Mouse (Mus musculus) thymus, postnatal 14 days (tissue): Measurements from ENCODE around the gene Fam241a.

Source experiments
- DNase-seq: peaks from one replicate; pipeline ENCODE4 v3.0.0; 2021

The Fam241a gene

DNA sequence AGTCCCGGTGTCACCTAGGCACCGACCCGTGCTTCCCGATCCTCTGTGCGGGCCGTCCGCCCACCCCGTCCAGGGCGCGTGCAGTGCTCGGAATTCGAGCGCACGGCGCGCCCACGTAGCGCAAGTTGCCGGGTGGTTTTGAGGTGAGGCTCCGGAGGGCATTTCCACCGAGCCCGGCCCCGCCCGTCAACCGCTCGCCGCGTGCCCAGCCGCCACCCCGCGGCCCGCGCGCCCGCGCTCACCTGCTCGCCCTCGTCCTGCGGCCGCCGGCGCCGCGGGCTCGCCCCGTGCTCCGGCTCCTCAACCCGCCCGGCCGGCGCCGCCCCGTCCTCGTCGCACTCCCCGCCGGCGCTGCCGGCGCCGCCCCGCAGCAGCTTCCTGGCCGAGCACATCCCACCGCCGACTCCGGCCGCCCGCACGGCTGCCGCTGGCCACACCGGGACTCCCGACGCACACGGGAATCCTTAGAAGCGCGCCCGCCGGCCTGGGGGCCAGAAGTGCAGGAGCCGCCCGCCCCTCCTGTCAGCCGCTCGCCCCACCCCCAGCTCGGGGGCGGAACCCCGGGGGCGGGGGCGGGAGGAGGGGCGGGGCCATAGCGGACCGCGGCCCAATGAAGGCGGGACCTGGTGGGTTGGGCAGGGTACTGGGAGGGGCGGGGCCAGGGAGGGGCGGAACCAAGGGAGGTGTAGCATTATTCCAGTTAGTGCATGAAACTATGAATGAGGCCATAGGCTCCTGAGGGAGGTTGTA, at the start of gene Fam241a:
Gene Fam241a (minus strand): TSS at position 533 of the 750 bp plus-strand sequence.
- DNase-seq: peak; percentile 92

- DNase-seq: no peak
Observed at GRCm38 (mm10) chr3:127932453-127932852, 36.3 kb upstream of the Fam241a start.

DNA sequence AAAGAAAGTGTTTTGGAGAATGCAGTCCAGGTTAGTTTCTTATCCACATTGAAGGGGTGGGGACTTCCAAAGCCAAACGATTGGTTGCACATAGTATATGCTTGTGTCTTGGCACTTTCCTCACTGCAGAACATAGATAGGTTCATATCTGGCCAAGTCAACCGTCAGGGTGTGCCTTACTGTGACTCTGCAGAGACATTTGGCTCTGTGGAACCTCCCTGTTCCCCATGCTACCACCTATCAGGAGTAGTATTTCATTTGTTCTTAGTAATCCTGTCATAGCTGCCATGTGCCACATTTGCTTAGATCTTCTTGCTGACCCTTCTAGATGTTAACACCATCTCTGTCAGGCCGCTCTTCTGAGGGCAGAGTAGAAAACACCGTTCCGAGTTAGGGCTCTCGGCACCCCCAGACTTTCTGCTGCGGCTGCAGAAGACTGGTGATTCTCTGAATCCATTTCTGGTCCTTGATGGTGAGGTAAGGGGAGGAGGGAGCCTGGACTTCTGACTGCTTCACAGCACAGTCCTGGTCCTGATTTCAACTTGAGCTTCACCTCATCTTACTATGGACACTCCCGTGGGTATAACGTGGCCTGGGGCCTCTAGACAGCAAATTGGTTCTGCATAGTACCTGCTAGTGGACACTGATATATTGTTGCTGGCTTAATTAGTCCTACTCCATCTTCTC, 34.3 kb upstream of the Fam241a start:
- no peak for DNase-seq

GRCm38 (mm10) chr3:127929921-127930320, 33.8 kb upstream of the Fam241a start:
- DNase-seq: no peak

DNA sequence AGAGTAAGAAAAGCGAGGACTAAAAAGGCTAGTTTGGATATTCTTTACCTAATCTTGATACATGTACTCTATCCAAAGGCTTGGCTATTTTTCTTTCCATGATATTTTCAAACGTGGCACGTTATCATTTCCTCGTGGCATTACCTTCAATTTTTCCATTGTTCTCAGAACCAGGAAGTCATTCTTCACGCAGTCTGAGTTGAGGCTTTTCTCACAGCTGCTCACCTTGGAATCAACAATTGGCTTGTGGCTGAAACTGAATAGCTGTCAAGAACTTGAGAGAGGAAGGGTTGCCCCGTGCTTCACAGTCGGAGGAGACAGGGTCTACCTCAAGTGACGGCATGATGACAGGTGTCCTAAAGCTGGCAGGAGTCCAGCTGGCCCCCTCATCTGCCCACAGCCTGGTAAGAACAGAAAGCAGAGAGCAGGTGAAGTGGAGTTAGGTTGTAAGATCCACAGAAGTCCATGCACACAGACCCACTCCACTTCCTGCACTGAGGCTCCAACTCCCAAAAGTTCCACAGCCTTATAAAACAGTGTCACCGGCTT, 30.6 kb upstream of the Fam241a start:
- no peak for DNase-seq

- peak; percentile 35 for DNase-seq
Observed at GRCm38 (mm10) chr3:127924464-127924863, 28.3 kb upstream of the Fam241a start.

DNA sequence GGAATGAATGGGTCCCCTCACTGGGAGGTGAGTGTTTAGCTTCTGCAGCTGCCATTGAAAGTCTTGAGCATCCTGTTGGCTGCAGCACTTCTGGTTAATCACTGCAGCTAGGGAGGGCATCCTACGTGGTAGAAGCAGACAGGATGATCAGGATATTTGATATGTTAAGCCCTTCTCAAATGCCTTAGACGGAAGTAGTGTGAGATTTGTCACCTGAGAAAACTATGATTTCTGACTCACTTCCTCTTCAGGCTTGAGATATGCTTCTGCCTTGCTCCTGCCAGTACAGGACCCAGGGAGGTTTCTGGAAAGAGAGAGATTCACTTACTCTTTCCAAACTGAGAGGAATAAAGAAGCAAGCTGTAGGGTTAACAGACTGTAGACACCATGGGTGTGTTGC, 27.1 kb upstream of the Fam241a start:
- DNase-seq: no peak

DNA sequence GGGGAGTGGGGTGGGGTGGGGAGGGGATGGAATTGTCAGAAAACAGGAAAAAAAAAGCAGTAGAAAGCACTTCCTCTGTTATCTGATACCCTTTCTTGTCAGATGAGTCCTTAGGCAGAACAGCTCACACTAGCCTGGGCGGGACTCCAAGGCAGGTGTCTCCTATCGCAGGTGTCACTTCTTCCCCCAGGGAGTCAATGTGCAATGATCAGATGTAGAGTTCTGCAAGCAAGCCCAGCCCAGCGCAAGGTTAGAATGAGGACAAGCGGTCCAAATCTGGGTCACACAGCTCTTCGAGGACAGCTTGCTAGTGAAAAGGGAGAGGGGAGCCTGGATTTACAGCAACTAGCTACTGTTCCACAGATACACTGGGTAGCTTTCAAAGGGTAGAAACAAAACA, 26.0 kb upstream of the Fam241a start:
- peak; percentile 37 for DNase-seq

GRCm38 (mm10) chr3:127917999-127918661, 22.0 kb upstream of the Fam241a start:
- no peak for DNase-seq

DNA sequence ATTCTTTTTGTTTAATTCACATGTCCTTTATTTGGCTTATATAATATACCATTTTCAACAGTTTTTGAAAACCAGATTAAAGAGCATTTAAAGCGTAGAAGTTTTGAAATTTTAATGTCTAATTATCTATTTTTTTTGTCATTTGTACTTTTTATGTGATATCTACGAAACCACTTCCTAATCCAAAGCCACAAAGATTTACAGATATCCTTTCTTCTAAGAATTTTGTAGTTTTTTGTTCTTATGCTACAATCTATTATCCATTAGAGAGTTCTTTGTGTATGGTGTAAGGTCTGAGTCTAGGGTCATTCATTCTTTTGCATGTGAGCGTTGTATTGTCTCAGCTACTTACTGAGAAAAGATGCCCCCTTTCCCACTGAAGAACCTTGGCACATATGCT, 21.4 kb upstream of the Fam241a start:
- DNase-seq: no peak

GRCm38 (mm10) chr3:127915656-127916334, 19.7 kb upstream of the Fam241a start:
- no peak for DNase-seq

DNA sequence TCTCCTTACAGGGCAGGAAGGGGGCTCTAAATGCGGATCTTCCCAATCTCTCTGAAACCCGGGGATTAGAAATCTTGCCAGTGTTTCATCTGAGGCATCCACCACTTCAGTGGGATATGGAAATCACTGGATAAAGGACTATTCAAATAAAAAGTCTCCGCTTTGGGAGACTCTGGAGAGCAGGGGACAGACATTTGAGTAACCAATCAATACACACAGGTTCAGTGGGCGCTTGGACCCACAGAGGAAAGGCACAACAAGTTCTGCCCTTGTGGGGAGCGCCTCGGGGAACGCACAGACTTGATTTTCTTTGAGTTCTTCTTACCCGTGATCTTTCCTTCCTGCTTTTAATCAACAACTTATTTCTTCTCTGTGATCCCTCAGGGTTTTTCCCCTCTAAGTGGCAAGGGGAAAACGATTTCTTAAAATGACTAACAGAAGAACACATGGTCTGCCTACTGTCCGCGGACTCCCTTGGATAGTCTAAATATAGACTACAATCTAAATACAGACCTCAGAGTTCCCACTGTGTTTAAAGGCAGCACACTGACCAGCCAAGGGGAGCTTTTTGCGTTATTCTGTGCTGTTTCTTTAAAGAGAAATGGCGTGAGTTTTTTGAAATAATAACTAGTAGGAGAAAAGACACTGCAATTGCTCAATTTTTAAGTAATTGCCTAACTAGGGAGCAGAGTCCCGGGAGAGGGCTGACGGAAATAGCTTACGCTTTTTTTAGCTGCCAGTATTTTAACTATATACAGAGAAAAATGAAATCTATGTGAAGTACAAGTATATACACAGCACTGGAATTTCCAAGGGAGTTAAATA, 18.0 kb upstream of the Fam241a start:
- no peak for DNase-seq

GRCm38 (mm10) chr3:127909941-127910340, 13.8 kb upstream of the Fam241a start:
- no peak for DNase-seq

GRCm38 (mm10) chr3:127894981-127895779, 944 bp downstream of the Fam241a start:
- no peak for DNase-seq

DNA sequence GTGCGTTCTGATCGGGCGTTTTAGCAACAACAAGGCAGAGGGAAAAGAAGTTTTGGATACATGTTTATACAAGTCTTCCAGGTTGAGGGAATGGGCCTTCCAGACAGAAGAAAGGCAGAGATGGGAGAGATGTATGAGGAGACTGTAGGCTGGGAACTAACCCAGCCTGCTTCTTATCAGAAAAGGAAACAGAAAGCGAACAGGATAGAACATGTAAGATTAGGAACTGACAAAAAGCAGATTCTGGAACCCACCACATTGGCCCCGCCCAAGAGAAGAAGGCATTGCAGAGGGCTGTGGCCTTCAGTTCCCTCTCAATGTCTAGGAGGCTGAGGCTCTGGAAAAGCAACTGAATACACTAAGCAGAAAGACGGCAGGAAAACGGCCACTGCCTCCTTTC, 2.2 kb downstream of the Fam241a start:
- DNase-seq: peak; percentile 14

DNA sequence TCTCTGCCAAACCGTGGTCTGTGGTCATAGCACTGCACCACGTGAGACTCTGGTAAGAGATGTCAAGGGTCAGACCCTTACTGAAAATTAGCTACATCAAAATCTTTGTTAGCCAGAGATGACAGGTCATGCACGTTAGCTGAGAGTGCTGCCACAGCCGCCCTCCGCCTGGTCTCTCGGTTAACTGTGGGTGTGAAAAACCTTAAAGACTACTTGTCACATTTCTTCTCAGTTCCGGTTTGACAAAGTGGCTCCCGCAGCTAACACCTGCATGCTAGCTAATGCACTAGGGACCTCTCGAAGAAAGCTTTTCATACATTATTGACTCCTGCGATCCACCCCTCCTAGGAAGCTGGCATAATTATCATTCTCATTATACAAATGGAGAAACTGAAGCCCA, 4.2 kb downstream of the Fam241a start:
- DNase-seq: peak; percentile 34

- no peak for DNase-seq
Observed at GRCm38 (mm10) chr3:127890008-127890407, 6.1 kb downstream of the Fam241a start.

- DNase-seq: no peak
Observed at GRCm38 (mm10) chr3:127889570-127889969, 6.6 kb downstream of the Fam241a start.

GRCm38 (mm10) chr3:127881684-127882083, 14.4 kb downstream of the Fam241a start:
- no peak for DNase-seq

DNA sequence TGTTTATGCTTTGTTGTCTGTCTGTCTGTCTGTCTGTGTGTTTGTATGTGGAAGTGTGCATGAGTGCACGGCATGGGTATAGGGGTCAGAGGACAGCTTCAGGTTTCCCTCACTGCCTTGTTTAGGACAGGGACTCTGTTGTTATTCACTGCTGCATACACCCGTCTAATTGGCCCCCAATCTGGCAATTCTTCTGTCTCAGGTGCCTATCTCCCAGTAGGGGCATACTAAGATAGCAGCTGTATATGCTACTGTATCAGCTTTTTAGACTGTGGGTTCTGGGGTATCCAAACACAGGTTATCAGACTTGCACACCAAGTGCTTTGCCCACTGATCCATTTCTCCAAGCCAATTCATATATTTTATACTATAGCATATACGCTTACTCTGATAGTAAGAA, 16.2 kb downstream of the Fam241a start:
- no peak for DNase-seq

DNA sequence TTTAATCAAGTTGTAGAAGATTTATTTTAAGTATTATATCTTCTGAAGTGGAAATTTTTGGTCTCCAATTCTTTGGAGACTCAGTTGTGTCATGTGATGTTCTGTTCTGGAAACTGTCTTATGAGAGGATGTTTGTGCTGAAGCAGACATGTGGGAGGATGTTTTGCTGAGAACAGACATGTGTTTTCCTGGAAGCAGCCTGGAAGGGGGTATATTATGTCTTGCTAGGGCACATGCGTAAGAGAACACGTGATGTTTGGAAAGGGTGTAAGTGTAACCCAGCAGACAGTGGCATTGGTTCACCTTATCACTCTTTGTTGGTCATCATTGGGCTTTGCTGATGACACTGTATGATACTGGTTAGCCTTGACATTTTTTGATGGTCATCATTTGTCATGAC, 20.6 kb downstream of the Fam241a start:
- no peak for DNase-seq
